Mouse (Mus musculus) intestine, embryonic 14.5 days (tissue): ENCODE data around the gene Dhx15. TPM values are rescaled to one million over a fixed set of nuclear protein-coding genes. Genes with fewer than 3 reads are reported as not detected.
"Not testable (repeated sequence)": the region's sequence is repeated elsewhere in the genome, so short reads cannot be mapped to it uniquely, and the experiment has no call there.

Experiments
- ATAC-seq: fragments of 200-750 bp; cut with Nextera tagmentation; replicated peaks from 2 replicates; pipeline ENCODE4 v1.8.0; 2017; ENCODE audit warnings: low read depth, moderate number of reproducible peaks, moderate TSS enrichment, moderate library complexity; ENCODE audit not compliant: low FRiP score, low TSS enrichment
- DNase-seq: peaks from one replicate; pipeline ENCODE4 v3.0.0-alpha.2; 2018; ENCODE audit warnings: low spot score
- H3K27ac ChIP-seq: fragments of 300-500 bp; sonication (generic); 2 replicates; pipeline ENCODE4 v1.5.1; 2014; ENCODE audit warnings: low read depth, mild to moderate bottlenecking, control low read depth
- H3K27me3 ChIP-seq: fragments of 300-500 bp; sonication (generic); replicated peaks from 2 replicates; pipeline ENCODE4 v1.6.1; 2014; ENCODE audit warnings: low read length, control low read depth; ENCODE audit not compliant: control insufficient read depth, insufficient read depth
- H3K36me3 ChIP-seq: fragments of 300-500 bp; sonication (generic); 2 replicates; pipeline ENCODE4 v1.6.1; 2014; ENCODE audit warnings: low read length, control low read depth; ENCODE audit not compliant: control insufficient read depth, insufficient read depth
- H3K4me1 ChIP-seq: fragments of 300-500 bp; sonication (generic); replicated peaks from 2 replicates; pipeline ENCODE4 v1.6.1; 2014; ENCODE audit warnings: low read length, control low read depth, mixed read lengths; ENCODE audit not compliant: control insufficient read depth, insufficient read depth
- H3K4me2 ChIP-seq: fragments of 300-500 bp; sonication (generic); 2 replicates; pipeline ENCODE4 v1.6.1; 2014; ENCODE audit warnings: low read length
- H3K4me3 ChIP-seq: fragments of 300-500 bp; sonication (generic); 2 replicates; pipeline ENCODE4 v1.5.1; 2014; ENCODE audit warnings: low read depth, low read length, control low read depth, mixed read lengths
- H3K9ac ChIP-seq: fragments of 300-500 bp; sonication (generic); 2 replicates; pipeline ENCODE4 v1.6.1; 2014; ENCODE audit warnings: mild to moderate bottlenecking, low read length
- H3K9me3 ChIP-seq: fragments of 300-500 bp; sonication (generic); 2 replicates; pipeline ENCODE4 v1.6.1; 2016; ENCODE audit warnings: low read length, control low read depth; ENCODE audit not compliant: control insufficient read depth
- whole genome bisulfite sequencing: fragments of 180-500 bp; shearing (Covaris S2); extraction: QIAGEN DNeasy Blood & Tissue Kit; methylation state at CpG from one replicate; pipeline ENCODE4 v1.1.7; 2014; 5-methylcytosine and 5-hydroxymethylcytosine counted together
- polyA plus RNA-seq: library from polyadenylated mRNA; unstranded; fragments of >200 nt; fragmentation: Nextera tagmentation; extraction: Ambion mirVana; gene quantifications from 2 replicates; pipeline ENCODE4 v1.2.1, GENCODE M21; 2014

Gene Dhx15
- 95.9 and 96.3 TPM in 2 replicates for polyA plus RNA-seq

DNA sequence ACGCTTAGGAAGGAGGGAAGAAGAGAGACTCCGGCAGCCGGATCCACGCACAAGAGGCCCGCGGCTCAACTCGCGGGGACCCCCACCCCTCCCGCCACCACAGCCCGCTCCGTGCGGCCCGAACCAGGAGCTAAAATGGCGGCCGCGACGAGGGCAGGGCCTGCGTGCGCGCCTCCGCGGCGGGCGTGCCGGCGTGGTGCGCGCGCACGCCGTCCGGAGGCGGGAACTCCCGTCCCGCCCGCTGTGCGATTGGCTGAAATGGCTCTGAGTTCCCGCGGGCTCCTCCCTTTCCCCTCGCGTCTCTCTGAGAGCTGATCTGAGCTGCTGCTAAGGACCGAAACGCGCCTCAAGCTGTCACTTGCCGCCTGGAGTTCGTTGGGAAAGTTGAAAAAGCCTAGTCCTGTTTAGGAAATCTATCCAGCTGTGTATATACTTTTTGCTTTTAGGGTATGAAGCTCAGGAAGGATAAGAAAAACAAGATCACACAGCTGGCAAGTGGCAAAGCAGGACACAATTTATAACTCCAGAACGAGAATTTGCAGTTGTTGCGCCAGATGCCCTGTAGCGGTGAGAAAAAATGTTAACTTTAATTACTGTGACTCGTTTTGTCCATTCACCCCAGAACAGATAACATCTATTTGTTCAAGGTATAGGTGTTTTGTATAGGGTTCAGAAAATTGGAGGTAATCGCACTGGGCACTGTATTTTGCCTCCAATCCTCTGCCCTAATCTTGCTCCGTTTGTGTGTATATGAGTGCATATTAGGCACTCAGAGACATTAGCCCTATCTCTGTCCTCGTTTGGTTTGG lies at the start of gene Dhx15:
Gene Dhx15, minus strand, starts transcription at position 144 of the 809 bp plus-strand sequence.
- Histone ChIP-seq H3K4me3 (peak within 1 kb of the TSS; percentile 70), H3K9me3 (no peaks in the 10 kb centered on the region), H3K27me3 (no peaks in the 10 kb centered on the region), H3K4me2 (peak within 1 kb of the TSS; percentile 73), H3K27ac (peak within 1 kb of the TSS; percentile 96), H3K36me3 (no peaks in the 10 kb centered on the region), H3K9ac (peak within 1 kb of the TSS; percentile 97), H3K4me1 (peaks cover 23% of the 10 kb centered on the region)
- ATAC-seq (peak; percentile 98), DNase-seq (peak; percentile 93)
- WGBS: under 1% methylated on average over 53 of the region's 53 CpGs

DNA sequence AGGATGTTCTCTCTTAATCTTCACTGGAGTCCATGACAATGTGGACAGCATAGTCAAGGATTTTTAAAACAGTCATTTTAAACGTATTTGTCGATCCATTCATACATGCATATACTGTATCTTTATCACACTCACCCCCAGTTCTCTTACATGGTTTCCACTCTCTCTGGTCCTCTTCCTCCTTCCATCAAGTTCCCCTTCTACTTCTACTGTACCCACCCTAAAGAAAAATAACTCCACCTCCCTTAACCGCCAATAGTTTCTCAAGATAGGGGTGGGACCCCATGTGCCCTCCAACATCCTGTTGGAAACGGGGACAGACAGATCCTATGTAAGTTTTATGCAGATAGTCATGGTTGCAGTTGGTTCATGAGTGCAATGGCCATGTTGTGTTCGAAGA lies 48.6 kb upstream of the Dhx15 start:
- H3K9me3 ChIP-seq: no peaks in the 10 kb centered on the region
- DNase-seq (no peak), ATAC-seq (no peak)
- no peaks in the 10 kb centered on the region for H3K36me3 ChIP-seq
- H3K4me1 ChIP-seq: peaks cover 12% of the 10 kb centered on the region
- no peak overlapping the region for H3K4me2 ChIP-seq
- no peak overlapping the region for H3K27ac ChIP-seq
- no peak overlapping the region for H3K9ac ChIP-seq
- no peaks in the 10 kb centered on the region for H3K27me3 ChIP-seq
- no peak overlapping the region for H3K4me3 ChIP-seq
- 92% methylated on average over 5 of the region's 5 CpGs for WGBS

DNA sequence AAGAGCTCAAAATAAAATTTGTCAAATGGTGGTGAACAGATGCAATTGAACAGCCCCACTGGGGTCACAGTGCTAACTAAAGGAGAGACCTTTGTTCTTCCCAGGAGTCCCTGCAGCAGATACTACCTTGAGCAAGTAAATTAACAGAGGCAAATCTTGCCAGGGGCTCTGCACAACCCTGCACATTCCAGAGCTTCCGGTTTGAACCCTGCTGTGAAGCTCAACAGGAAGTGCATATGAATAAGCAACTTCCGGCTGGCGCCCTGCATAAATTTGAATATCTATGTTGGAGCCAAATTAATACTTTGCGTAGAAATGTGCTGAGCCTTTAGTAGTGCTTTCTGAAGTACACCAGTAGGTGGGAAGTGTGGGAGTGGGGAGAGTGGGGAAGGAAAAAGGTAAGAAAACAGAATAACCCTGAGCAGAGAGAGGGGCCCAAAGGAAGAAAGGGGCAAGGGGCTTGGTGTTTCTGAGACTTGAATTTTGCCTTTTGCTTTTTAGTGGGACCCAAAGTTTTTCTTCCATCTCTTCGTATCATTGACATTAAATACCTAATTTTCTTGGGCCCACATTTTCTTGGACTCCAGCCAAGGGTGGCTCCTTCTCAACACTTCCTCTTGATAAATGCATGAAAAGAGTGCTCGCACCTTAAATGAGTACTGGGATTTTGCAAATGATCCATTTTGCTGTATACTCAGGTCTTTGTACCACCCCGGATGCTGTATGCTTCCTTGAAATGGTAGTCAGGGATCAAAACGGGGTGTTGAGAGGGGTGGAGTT lies 47.8 kb upstream of the Dhx15 start:
- H3K27me3 ChIP-seq: no peaks in the 10 kb centered on the region
- H3K36me3 ChIP-seq: no peaks in the 10 kb centered on the region
- no peaks in the 10 kb centered on the region for H3K9me3 ChIP-seq
- no peak overlapping the region for H3K27ac ChIP-seq
- peaks cover 12% of the 10 kb centered on the region for H3K4me1 ChIP-seq
- H3K9ac ChIP-seq: no peak overlapping the region
- H3K4me3 ChIP-seq: no peak overlapping the region
- DNase-seq (no peak), ATAC-seq (no peak)
- no peak overlapping the region for H3K4me2 ChIP-seq
- whole genome bisulfite sequencing: 70% methylated on average over 8 of the region's 8 CpGs

DNA sequence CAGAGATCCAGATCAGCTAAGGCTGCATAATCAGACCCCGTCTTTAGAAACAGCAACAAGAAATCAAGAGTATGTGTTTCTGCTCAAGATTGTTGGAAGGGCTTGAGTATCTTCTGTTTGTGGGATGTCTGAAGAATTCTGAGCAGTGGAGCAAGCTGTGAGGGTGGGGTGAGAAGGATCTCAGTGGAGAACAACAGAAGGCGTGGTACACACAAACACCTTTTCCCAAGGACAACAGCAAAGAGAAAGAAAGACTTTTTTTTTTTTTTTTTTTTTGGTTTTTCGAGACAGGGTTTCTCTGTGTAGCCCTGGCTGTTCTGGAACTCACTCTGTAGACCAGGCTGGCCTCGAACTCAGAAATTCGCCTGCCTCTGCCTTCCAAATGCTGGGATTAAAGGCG lies 46.3 kb upstream of the Dhx15 start:
- not testable (repeated sequence) for H3K9ac ChIP-seq, DNase-seq, H3K27me3 ChIP-seq, ATAC-seq, H3K4me3 ChIP-seq, H3K36me3 ChIP-seq, H3K4me2 ChIP-seq, H3K9me3 ChIP-seq, H3K27ac ChIP-seq, H3K4me1 ChIP-seq
- WGBS: 91% methylated on average over 5 of the region's 6 CpGs

DNA sequence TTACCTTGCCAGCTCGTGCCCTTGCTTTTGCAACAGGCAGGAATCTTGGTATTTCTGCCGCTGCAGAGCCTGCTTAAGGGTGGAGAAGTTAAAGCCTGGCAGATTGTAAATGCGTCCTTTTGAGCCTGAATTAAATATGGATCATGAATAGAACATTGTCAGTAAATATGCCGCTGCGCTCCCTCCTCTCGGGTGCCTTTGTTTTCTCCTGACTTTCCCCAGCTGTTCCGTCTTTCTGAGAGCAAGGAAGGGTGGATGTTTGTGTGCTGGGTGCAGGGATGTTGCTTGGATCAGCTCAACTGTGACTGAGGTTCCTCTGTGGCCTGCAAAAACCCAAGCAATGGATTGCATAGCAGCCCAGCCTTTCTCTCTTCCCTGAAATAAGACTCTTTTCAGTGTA lies 44.3 kb upstream of the Dhx15 start:
- H3K27ac ChIP-seq: peak overlapping the region; percentile 44; the same call in 1 of the 2 replicates
- no peak overlapping the region for H3K4me3 ChIP-seq
- no peaks in the 10 kb centered on the region for H3K27me3 ChIP-seq
- peaks cover 10% of the 10 kb centered on the region for H3K4me1 ChIP-seq
- 25% methylated on average over 7 of the region's 7 CpGs for WGBS
- DNase-seq (no peak), ATAC-seq (no peak)
- H3K9ac ChIP-seq: no peak overlapping the region
- H3K36me3 ChIP-seq: no peaks in the 10 kb centered on the region
- no peak overlapping the region for H3K4me2 ChIP-seq
- no peaks in the 10 kb centered on the region for H3K9me3 ChIP-seq

DNA sequence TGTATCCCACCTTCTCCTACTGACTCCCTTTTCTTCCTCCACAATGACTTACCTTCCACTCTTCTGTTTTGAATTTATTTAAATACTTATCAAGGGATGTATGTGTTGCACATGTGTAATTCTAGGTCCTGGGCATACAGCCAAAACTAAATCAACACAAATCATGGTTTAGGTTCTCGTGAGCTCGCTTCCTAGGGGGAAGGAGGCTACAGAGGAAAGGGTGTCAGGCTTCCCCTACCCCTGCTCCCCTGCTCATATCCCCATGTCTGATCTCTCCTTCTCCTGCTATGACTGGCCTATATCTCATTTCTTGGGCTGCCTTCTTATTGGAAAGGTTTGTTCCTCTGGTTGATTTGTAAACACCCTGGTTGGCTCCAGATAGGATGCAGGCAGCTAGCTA lies 43.6 kb upstream of the Dhx15 start:
- Histone ChIP-seq H3K9ac (no peak overlapping the region), H3K27me3 (no peaks in the 10 kb centered on the region), H3K36me3 (no peaks in the 10 kb centered on the region), H3K4me2 (no peak overlapping the region), H3K9me3 (no peaks in the 10 kb centered on the region), H3K4me3 (no peak overlapping the region), H3K27ac (peak overlapping the region; percentile 44; the same call in 1 of the 2 replicates), H3K4me1 (peaks cover 10% of the 10 kb centered on the region)
- no peak for ATAC-seq
- 14% methylated on average over 2 of the region's 2 CpGs for whole genome bisulfite sequencing
- no peak for DNase-seq

DNA sequence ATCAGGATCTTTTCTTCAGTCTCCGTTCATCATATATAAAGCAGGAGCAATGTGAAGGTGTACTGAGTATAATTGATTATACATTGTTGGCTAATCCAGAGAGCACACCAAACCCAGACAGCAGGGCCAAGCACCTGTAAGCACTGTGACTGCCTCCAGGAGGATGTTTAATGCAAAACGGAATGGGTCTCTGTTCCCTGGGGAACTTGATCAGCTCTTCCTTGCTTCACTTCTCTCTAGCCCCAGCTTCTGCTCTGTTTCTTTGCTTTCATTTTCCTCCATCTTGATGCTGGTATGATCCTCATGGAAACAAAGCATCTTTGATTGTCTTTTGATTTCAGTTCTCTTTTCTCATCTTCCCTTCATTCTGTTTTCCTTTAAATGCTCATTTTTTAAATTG lies 42.3 kb upstream of the Dhx15 start:
- no peak overlapping the region for H3K27ac ChIP-seq
- no peaks in the 10 kb centered on the region for H3K36me3 ChIP-seq
- H3K9me3 ChIP-seq: no peaks in the 10 kb centered on the region
- peaks cover 10% of the 10 kb centered on the region for H3K4me1 ChIP-seq
- no peak overlapping the region for H3K4me3 ChIP-seq
- DNase-seq (no peak), ATAC-seq (no peak)
- H3K4me2 ChIP-seq: no peak overlapping the region
- 67% methylated on average over 2 of the region's 2 CpGs for WGBS
- H3K9ac ChIP-seq: no peak overlapping the region
- H3K27me3 ChIP-seq: no peaks in the 10 kb centered on the region

DNA sequence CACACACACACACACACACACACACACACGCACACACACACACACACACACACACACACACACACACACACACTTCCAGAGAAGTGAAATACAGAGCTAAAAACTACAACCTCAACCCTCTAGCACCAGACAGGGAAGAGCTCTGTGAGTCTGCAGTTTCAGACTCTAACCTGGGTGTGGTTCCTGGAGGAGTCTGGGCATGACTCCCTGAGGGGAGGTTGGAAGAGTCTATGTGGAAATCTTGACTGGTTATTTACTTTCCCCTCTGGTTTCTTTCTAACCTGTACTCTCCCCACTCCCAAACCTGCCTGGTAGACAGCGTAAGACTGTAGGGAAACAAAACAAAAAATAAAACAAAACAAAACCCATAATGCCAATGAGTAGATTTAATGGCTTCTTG lies 41.9 kb upstream of the Dhx15 start:
- no peaks in the 10 kb centered on the region for H3K9me3 ChIP-seq
- H3K4me3 ChIP-seq: no peak overlapping the region
- no peaks in the 10 kb centered on the region for H3K27me3 ChIP-seq
- no peak overlapping the region for H3K9ac ChIP-seq
- ATAC-seq (no peak), DNase-seq (no peak)
- no peaks in the 10 kb centered on the region for H3K36me3 ChIP-seq
- 71% methylated on average over 2 of the region's 2 CpGs for WGBS
- H3K4me2 ChIP-seq: no peak overlapping the region
- H3K27ac ChIP-seq: no peak overlapping the region
- peaks cover 10% of the 10 kb centered on the region for H3K4me1 ChIP-seq
